In the genomic region with DNA sequence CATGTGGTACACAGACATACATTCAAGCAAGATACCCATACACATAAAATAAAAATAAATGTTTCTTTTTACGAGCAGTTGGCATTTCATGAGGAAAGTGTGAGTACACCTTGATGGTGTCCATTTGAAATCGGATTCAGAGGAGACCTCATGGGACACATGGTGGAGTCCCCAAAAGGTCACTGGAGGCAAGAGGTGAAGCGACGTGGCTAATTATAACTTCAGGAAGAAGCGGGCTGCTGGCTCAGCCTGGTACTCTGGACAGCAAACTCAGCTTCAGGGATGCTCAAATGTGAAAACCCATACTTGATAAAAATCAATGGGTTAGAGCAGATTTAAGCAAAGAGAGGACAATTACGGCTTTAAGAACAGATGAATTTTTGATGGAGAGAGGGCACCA, we compare ENCODE assay signal across 8 mouse cellular contexts. TPM values are rescaled to one million over a fixed set of nuclear protein-coding genes. Genes with fewer than 3 reads are reported as not detected.
DNase-seq lines count a peak whose midpoint lies in the region; ATAC-seq and TF ChIP-seq lines count a peak whose summit lies in the region.

No protein-coding gene starts in this region.

- H3K27ac ChIP-seq in kidney, embryonic 15.5 days = peak overlapping the region; percentile 89
- H3K27ac ChIP-seq in forebrain, embryonic 13.5 days = no peak overlapping the region
- H3K27ac ChIP-seq in intestine, postnatal 0 days (ENCODE audit: low read depth, low read length) = peak overlapping the region; percentile 62
- no peak overlapping the region for H3K27ac ChIP-seq in midbrain, postnatal 0 days (ENCODE audit: low read depth, low read length)

- peak overlapping the region; percentile 29 for H3K4me3 ChIP-seq in kidney, embryonic 15.5 days (replicated peaks)
- H3K4me3 ChIP-seq in forebrain, embryonic 13.5 days = no peak overlapping the region
- no peak overlapping the region for H3K4me3 ChIP-seq in intestine, postnatal 0 days (ENCODE audit: low read depth, low read length)
- H3K4me3 ChIP-seq in midbrain, postnatal 0 days (ENCODE audit: low read depth, low read length) = no peak overlapping the region; the same call in 1 of the 2 replicates

- H3K4me1 ChIP-seq in kidney, embryonic 15.5 days = peaks cover 46% of the 10 kb centered on the region
- peaks cover 28% of the 10 kb centered on the region for H3K4me1 ChIP-seq in forebrain, embryonic 13.5 days
- H3K4me1 ChIP-seq in intestine, postnatal 0 days (replicated peaks; ENCODE audit: control insufficient read depth, insufficient read depth, low read length) = peaks cover 25% of the 10 kb centered on the region; the same call in 1 of the 2 replicates
- peaks cover 6% of the 10 kb centered on the region; the same call in 1 of the 2 replicates for H3K4me1 ChIP-seq in midbrain, postnatal 0 days (ENCODE audit: insufficient read depth, low read length)

- 66% methylated on average over 6 of the region's 6 CpGs for WGBS in kidney, embryonic 15.5 days
- 80% methylated on average over 6 of the region's 6 CpGs for WGBS in forebrain, embryonic 13.5 days
- 87% methylated on average over 6 of the region's 6 CpGs for WGBS in intestine, postnatal 0 days
- 67% methylated on average over 6 of the region's 6 CpGs for WGBS in midbrain, postnatal 0 days

- H3K36me3 ChIP-seq in kidney, embryonic 15.5 days = 0 out of 2 replicates have a peak, but pooled peaks cover 6% of the 10 kb centered on the region
- no peaks in the 10 kb centered on the region for H3K36me3 ChIP-seq in forebrain, embryonic 13.5 days (ENCODE audit: poor library complexity, severe bottlenecking)
- peaks cover 22% of the 10 kb centered on the region for H3K36me3 ChIP-seq in intestine, postnatal 0 days (ENCODE audit: control insufficient read depth, insufficient read depth)
- no peaks in the 10 kb centered on the region for H3K36me3 ChIP-seq in midbrain, postnatal 0 days (ENCODE audit: insufficient read depth, low read length)

- TF ChIP-seq CTCF in intestine, postnatal 0 days (IDR thresholded peaks at IDR 0.05; ENCODE audit: low read depth) = no peak
- no peak for TF ChIP-seq CTCF in midbrain, postnatal 0 days (IDR thresholded peaks at IDR 0.05)

- H3K4me2 ChIP-seq in kidney, embryonic 15.5 days = peak overlapping the region; percentile 63
- H3K4me2 ChIP-seq in forebrain, embryonic 13.5 days = peak overlapping the region; percentile 59
- H3K4me2 ChIP-seq in intestine, postnatal 0 days (replicated peaks; ENCODE audit: low read depth) = peak overlapping the region; percentile 61
- H3K4me2 ChIP-seq in midbrain, postnatal 0 days (ENCODE audit: low read depth, low read length, poor library complexity, severe bottlenecking) = peak overlapping the region; percentile 46

- no peak for DNase-seq in kidney, postnatal 4 days
- DNase-seq in midbrain, postnatal 0 days (ENCODE audit: low spot score) = no peak
- no peak for DNase-seq in Muller cell, postnatal 12 days (ENCODE audit: inconsistent ontology term)
- no peak for DNase-seq in ovary, postnatal 10 days (ENCODE audit: low spot score)

- no peaks in the 10 kb centered on the region for H3K9me3 ChIP-seq in kidney, embryonic 15.5 days (replicated peaks)
- H3K9me3 ChIP-seq in forebrain, embryonic 13.5 days (replicated peaks) = no peaks in the 10 kb centered on the region
- no peaks in the 10 kb centered on the region for H3K9me3 ChIP-seq in intestine, postnatal 0 days (ENCODE audit: control insufficient read depth)
- H3K9me3 ChIP-seq in midbrain, postnatal 0 days (ENCODE audit: low read length) = no peaks in the 10 kb centered on the region

- 0 out of 2 replicates have a peak overlapping the region, but pooled peaks have one; percentile 32 for H3K9ac ChIP-seq in kidney, embryonic 15.5 days
- 0 out of 2 replicates have a peak overlapping the region, but pooled peaks have one; percentile 41 for H3K9ac ChIP-seq in forebrain, embryonic 13.5 days
- H3K9ac ChIP-seq in intestine, postnatal 0 days (ENCODE audit: low read depth, low read length) = 0 out of 2 replicates have a peak overlapping the region, but pooled peaks have one; percentile 0
- H3K9ac ChIP-seq in midbrain, postnatal 0 days (replicated peaks; ENCODE audit: low read length, poor library complexity, severe bottlenecking) = peak overlapping the region; percentile 33; the same call in 1 of the 2 replicates

- H3K27me3 ChIP-seq in kidney, embryonic 15.5 days = no peaks in the 10 kb centered on the region
- H3K27me3 ChIP-seq in forebrain, embryonic 13.5 days = peaks cover 17% of the 10 kb centered on the region
- H3K27me3 ChIP-seq in intestine, postnatal 0 days (replicated peaks; ENCODE audit: control insufficient read depth, insufficient read depth, low read length) = no peaks in the 10 kb centered on the region
- H3K27me3 ChIP-seq in midbrain, postnatal 0 days (ENCODE audit: insufficient read depth, low read length) = no peaks in the 10 kb centered on the region; the same call in 1 of the 2 replicates

- ATAC-seq in kidney, embryonic 15.5 days (replicated peaks; ENCODE audit: low FRiP score) = no peak
- no peak for ATAC-seq in forebrain, embryonic 13.5 days
- ATAC-seq in intestine, postnatal 0 days = no peak
- ATAC-seq in midbrain, postnatal 0 days (ENCODE audit: low FRiP score) = no peak
- no peak for ATAC-seq in inflammation-experienced regulatory T-cells, adult 6 months

RNA-seq across cellular contexts. Expression of a gene that starts 20.5 kb away (rescaled TPM):
- 17.8 and 18.5 TPM in 2 replicates for polyA plus RNA-seq in kidney, embryonic 15.5 days (2015; fragmentation: Nextera tagmentation; extraction: Ambion mirVana)
- polyA plus RNA-seq in forebrain, embryonic 13.5 days (2015; fragmentation: Nextera tagmentation; extraction: Ambion mirVana) = 0.98 and 1.4 TPM in 2 replicates
- 33.1 and 37.5 TPM in 2 replicates for polyA plus RNA-seq in intestine, postnatal 0 days (2015; fragmentation: Nextera tagmentation; extraction: Ambion mirVana)
- total RNA-seq in midbrain, postnatal 0 days (2014; rRNA removed) = 12.6 and 13.6 TPM in 2 replicates
- polyA plus RNA-seq in midbrain, postnatal 0 days (2015; fragmentation: Nextera tagmentation; extraction: Ambion mirVana) = 3.2 and 3.7 TPM in 2 replicates
- polyA plus RNA-seq in inflammation-experienced regulatory T-cells, adult 6 months (2017; shearing (Covaris generic)) = 1 to 10 TPM; 4.1 to 5.9 (median 5.0) TPM

RNA-seq across cellular contexts. Expression of a gene that starts 33.5 kb away (rescaled TPM):
- polyA plus RNA-seq in kidney, embryonic 15.5 days (2015; fragmentation: Nextera tagmentation; extraction: Ambion mirVana) = 11.7 and 12.7 TPM in 2 replicates
- polyA plus RNA-seq in forebrain, embryonic 13.5 days (2015; fragmentation: Nextera tagmentation; extraction: Ambion mirVana) = 4.5 and 5.1 TPM in 2 replicates
- polyA plus RNA-seq in intestine, postnatal 0 days (2015; fragmentation: Nextera tagmentation; extraction: Ambion mirVana) = 26.4 and 26.5 TPM in 2 replicates
- total RNA-seq in midbrain, postnatal 0 days (2014; rRNA removed) = 6.2 and 13.6 TPM in 2 replicates
- 4.4 and 4.7 TPM in 2 replicates for polyA plus RNA-seq in midbrain, postnatal 0 days (2015; fragmentation: Nextera tagmentation; extraction: Ambion mirVana)
- polyA plus RNA-seq in inflammation-experienced regulatory T-cells, adult 6 months (2017; shearing (Covaris generic)) = 1 to 10 TPM; 1.7 to 8.9 (median 7.9) TPM

Comparison
In these comparisons a context has a peak if more than half of its experiments do, and no peak if none do; other contexts are left out.
1. H3K27ac ChIP-seq: peak in kidney, embryonic 15.5 days (single experiment) and intestine, postnatal 0 days (single experiment); none in forebrain, embryonic 13.5 days (single experiment) and midbrain, postnatal 0 days (single experiment).
2. Peak in every context shown above with its lines, with median percentiles within 50 percentile points of each other: H3K4me2 ChIP-seq and H3K9ac ChIP-seq.